Mouse (Mus musculus) ovary, postnatal 10 days (tissue): ENCODE data around the gene Msl1.
"Not testable (repeated sequence)": the region's sequence is repeated elsewhere in the genome, so short reads cannot be mapped to it uniquely, and the experiment has no call there.

Source experiments
- DNase-seq: peaks from one replicate; pipeline ENCODE4 v3.0.0; 2022; ENCODE audit warnings: low spot score

Gene Msl1

GRCm38 (mm10) chr11:98796515-98797216 is 1.4 kb downstream of the Msl1 start:
- no peak for DNase-seq

DNA sequence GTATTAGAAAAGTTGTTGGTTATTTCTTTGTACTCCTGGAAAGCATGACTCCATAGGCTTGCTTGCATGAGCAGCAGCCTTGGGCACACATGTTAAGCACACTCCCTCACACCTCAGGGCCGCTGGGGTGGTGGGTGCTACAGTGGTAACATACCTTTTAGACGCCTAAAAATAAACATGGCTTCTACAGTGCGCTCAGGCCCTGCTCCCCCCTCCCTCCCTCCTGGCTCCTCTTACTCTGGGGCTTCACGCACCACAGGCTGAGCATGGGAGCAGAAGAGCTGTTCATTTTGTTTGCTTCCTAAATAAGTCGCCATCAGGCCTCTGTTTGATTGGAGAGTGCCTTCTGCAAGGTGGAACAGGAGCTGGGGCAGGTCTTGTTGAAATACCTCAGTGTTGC is 2.0 kb downstream of the Msl1 start:
- no peak for DNase-seq

- DNase-seq = no peak
Measured at GRCm38 (mm10) chr11:98797909-98798308, 2.6 kb downstream of the Msl1 start.

DNA sequence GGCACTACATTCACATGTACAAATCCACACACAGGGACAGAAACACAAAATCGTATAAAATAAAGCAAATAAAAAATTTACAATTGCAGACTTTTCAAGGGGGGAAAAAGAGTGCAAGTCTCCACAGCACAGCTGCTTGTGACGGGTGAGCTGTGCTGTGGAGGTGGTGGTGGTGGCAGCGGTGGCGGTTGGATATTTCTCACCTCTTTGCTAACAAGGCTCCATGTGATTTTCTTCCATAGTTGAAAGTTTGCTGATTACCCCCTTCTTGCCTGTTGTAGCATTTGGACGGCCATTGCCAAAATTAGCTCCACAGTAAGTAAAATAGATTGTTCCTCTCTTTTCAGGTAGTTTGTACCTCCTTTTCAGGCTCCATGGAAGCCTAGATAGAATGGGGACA is 9.3 kb downstream of the Msl1 start, which contains the start of gene Casc3:
Casc3 (plus strand) TSS at position 301 of the 400 bp plus-strand sequence.
- no peak for DNase-seq

DNA sequence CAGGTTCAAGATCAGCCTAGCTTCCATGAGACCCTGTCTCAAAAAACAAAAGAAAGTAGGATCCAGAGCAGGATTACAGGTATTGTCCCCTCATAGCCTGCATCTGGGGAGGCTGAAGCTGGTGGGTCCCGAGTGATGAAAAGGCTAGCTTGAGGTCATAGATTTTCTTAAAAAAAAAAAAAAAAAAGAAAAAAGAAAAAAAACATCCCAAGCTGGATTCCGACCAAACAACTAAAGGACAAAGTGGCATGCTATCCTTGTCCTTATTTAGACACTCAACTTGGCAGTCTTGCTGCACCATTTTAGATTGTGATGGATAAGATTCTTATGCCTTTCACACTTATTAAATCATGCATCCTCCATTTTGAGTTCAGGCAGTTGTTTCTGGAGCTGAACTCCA is 13.1 kb downstream of the Msl1 start:
- DNase-seq = no peak

- DNase-seq = peak; percentile 87
Measured at GRCm38 (mm10) chr11:98809457-98810290, 14.4 kb downstream of the Msl1 start.

DNA sequence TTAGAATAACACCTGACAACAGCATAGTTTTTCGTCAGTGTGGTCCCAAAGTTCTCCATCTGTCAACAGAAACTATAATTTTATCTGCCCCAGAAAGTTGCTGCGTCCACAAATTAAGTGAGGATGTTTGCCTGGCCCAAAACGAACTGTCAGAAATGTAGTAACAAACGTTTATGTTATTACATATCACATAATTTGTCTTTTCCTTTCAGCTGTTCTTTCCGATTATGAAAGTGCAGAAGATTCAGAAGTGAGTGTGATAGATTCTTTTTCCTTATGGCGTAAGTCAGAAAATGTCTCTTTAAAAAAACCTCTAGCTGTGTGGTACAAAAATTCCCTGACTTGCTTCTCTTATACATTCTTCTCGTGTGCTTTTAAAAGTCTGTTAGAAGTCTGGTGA is 15.4 kb downstream of the Msl1 start:
- DNase-seq = no peak

- no peak for DNase-seq
Measured at GRCm38 (mm10) chr11:98816706-98817239, 21.5 kb downstream of the Msl1 start.

DNA sequence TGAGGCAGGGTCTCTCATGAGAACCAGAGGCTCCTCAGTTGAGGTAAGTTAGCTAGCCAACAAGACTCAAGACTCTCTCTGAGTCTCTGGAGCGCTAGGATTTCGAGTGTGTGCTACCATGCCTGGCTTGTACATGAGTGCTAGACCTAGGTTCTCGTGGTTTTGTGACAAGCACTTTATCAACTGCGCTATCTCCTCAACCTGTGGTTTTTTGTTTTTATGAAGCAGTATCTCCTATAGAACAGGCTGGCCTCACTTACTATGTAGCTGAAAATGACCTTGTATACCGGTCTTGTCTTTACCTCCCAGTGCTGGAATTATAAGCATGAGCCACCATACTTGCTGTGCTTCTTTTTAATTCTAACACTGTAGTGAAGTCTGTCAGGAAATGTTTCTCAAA is 25.7 kb downstream of the Msl1 start:
- DNase-seq = no peak

- DNase-seq = not testable (repeated sequence)
Measured at GRCm38 (mm10) chr11:98826071-98826470, 30.8 kb downstream of the Msl1 start.

DNA sequence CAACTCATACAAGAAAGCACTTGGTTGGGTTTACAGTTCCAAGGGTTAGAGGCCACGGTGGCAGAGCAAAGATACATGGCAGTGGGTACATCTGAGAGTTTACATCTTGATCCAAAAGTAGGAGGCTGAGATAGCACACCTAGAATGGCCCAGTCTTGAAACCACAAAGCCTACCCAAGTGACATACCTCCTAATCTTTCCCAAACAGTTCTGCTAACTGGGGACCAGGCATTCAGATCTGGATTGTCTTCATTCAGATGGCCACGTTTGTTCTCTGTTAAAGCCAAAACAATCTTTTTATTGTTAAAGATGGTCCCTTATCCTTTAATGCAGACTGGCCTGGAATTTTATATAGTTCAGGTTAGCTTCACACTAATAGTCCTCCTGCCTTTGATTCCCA is 32.6 kb downstream of the Msl1 start:
- DNase-seq = no peak

GRCm38 (mm10) chr11:98829091-98829775 is 33.9 kb downstream of the Msl1 start:
- no peak for DNase-seq

DNA sequence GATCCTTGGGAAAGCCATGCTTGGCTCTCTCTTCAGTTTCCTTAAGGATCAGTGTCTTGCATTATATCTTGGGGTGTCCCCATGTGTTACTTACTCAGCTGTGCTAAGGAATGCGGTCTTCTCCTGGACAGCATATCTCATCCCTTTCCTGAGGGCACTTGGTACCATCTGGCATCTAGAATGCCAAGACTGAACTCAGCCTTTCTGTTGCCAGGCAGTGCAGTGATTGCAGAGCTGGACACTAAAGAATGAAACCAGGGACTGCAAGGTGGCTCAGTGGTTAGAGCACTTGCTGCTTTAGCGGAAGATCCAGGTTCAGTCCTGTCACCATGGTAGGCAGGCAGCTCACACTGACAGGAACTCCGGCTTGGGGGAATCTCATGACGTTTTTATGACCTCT is 34.6 kb downstream of the Msl1 start:
- no peak for DNase-seq

GRCm38 (mm10) chr11:98835296-98835695 is 40.0 kb downstream of the Msl1 start:
- no peak for DNase-seq

DNA sequence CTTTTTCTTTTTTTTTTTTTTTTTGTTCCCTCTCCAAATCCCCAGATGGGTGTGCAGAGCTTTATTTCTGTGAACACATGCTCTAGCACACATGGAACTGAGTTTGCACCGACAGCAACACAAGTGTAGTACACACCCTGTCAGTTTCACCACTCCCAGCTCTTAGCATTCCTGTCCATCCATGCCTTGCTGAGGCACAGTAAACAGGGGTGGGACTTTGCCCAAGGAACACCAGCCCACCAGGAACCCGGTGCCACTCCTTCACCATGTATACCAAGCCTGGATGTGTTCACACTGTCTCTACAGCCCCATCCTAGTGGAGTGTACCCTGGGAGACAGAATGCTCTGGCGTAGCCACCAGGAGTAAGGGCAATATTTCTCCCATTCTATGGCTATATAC is 40.4 kb downstream of the Msl1 start:
- no peak for DNase-seq

- no peak for DNase-seq
Measured at GRCm38 (mm10) chr11:98836128-98836527, 40.8 kb downstream of the Msl1 start.

DNA sequence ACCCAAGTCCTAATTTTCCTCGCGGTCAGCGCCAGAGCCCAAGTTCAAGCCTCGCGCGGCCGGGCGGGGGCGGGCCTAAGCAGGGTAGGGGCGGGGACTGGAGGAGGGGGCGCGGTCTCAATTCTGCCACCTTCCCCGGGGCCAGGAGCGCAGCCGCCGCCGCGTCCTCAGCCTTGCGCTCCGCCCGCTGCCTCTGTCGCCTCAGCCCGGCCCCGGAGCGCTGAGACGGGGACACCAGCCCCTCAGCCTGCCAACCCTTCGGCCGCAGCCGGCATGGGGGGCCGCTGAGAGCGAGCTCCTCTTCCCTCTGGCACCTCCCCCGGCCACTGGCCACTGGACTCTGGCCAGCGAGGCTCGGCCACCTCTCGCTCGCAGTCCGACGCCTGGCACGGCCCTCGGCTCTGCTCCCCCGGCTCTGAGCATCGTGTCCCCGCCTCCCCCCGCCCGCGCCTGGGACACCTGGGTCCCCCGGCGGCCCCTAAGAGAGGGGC is 41.4 kb downstream of the Msl1 start, which contains the start of gene Rapgefl1:
Rapgefl1 (plus strand) TSS at position 135 of the 491 bp plus-strand sequence.
- peak; percentile 62 for DNase-seq

DNA sequence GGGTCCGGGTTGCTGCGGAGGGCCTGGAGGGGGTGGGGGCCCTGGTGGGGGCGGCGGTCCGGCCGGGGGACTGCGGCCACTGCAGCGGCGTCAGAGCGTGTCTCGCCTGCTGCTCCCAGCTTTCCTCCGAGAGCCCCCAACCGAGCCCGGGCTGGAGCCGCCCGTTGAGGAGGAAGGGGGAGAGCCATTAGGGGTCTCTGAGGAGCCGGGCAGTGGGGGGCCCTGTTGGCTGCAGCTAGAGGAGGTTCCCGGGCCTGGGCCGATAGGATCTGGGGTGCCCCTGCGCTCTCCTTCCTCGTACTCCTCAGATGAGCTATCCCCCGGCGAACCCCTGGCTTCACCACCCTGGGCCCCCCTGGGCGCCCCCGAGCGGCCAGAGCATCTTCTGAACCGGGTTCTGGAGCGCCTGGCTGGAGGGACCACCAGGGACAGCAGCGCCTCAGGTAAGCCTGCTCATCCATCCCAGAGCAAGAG is 42.0 kb downstream of the Msl1 start:
- no peak for DNase-seq

DNA sequence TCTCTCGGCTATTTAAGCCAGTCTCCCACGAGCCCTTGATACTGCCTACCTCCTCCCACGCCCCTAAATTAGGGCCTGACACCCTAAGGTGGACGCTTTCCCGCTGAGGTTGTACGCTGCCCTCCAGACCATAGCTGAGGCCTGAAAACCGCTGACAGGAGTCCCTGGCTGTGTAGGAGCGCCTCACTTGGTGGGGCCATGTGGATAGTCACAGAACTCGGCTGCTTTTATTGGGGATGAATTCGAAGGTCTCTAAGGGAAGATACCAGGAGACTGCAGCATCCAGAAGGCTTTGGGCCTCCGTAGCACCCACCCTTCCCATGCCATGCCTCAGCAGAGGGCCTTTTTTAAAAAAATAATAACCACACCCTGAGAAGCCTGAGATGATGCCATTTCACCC is 42.6 kb downstream of the Msl1 start:
- no peak for DNase-seq

DNA sequence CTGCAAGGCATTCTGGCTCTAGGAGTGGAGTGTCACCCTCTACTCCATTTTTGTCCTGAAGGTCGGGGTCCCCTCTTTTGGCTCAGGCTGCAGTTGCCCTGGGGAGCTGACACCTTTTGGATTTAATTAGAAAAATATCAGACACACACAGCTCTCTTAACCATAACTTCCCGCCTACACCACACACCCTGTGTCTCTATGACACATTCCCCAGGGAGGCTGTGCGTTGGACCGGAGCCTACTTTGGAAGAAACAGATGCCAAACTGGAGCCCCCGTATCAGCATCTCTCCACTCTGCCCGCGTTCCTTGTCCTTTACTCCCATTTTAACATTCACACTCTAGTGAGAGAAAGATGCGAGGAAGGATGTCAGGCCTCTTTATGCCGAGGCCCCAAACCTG is 43.2 kb downstream of the Msl1 start:
- DNase-seq = no peak

GRCm38 (mm10) chr11:98839402-98839801 is 44.1 kb downstream of the Msl1 start:
- DNase-seq = no peak

- DNase-seq = no peak
Measured at GRCm38 (mm10) chr11:98839897-98840296, 44.6 kb downstream of the Msl1 start.
